Mouse (Mus musculus) right cerebral cortex, postnatal 14 days (tissue): ENCODE measurements at regions not wholly inside any gene's neighbourhood (a gene's known extent, or its start where the extent isn't known, plus 50 kb on each side); places are given as distances from the start of the nearest gene placed in this dataset.
A peak's percentile ranks its signal among the peaks of the same experiment; 100 is the strongest.
"Not testable (repeated sequence)": the region's sequence is repeated elsewhere in the genome, so short reads cannot be mapped to it uniquely, and the experiment has no call there.

ENCODE experiments used
- DNase-seq: peaks from one replicate; pipeline ENCODE4 v3.0.0; 2022

- DNase-seq: no peak
Measured at GRCm38 (mm10) chr9:41429711-41430390, 268.4 kb upstream of the Ubash3b start.

- DNase-seq: no peak
Measured at GRCm38 (mm10) chr9:41429236-41429635, 267.7 kb upstream of the Ubash3b start.

GRCm38 (mm10) chr9:41426698-41427097, 265.2 kb upstream of the Ubash3b start:
- DNase-seq: no peak

GRCm38 (mm10) chr9:41425225-41425624, 263.7 kb upstream of the Ubash3b start:
- DNase-seq: no peak

- no peak for DNase-seq
Measured at GRCm38 (mm10) chr9:41413791-41414190, 252.3 kb upstream of the Ubash3b start.

- DNase-seq: not testable (repeated sequence)
Measured at GRCm38 (mm10) chr9:41413091-41413490, 251.6 kb upstream of the Ubash3b start.

- DNase-seq: no peak
Measured at GRCm38 (mm10) chr9:41412174-41412757, 250.8 kb upstream of the Ubash3b start.

- no peak for DNase-seq
Measured at GRCm38 (mm10) chr9:41408301-41408700, 246.8 kb upstream of the Ubash3b start.

GRCm38 (mm10) chr9:41407078-41407477, 245.6 kb upstream of the Ubash3b start:
- no peak for DNase-seq

GRCm38 (mm10) chr9:41402942-41403341, 241.4 kb upstream of the Ubash3b start:
- DNase-seq: no peak

GRCm38 (mm10) chr9:41400950-41401349, 239.5 kb upstream of the Ubash3b start:
- no peak for DNase-seq

GRCm38 (mm10) chr9:41395471-41395870, 234.0 kb upstream of the Ubash3b start:
- DNase-seq: no peak

- peak; percentile 15 for DNase-seq
Measured at GRCm38 (mm10) chr9:41391591-41392320, 230.3 kb upstream of the Ubash3b start.

GRCm38 (mm10) chr9:41379283-41379682, 217.8 kb upstream of the Ubash3b start:
- no peak for DNase-seq

GRCm38 (mm10) chr9:41378627-41379231, 217.2 kb upstream of the Ubash3b start:
- DNase-seq: peak; percentile 9

GRCm38 (mm10) chr9:41377701-41378626, 216.5 kb upstream of the Ubash3b start:
- DNase-seq: peak; percentile 25

GRCm38 (mm10) chr9:41376948-41377700, 215.6 kb upstream of the Ubash3b start:
- DNase-seq: no peak

- peak; percentile 72 for DNase-seq
Measured at GRCm38 (mm10) chr9:41375984-41376651, 214.6 kb upstream of the Ubash3b start.

GRCm38 (mm10) chr9:41374591-41375481, 213.3 kb upstream of the Ubash3b start:
- DNase-seq: no peak

GRCm38 (mm10) chr9:41366405-41366804, 204.9 kb upstream of the Ubash3b start:
- no peak for DNase-seq
